In the genomic region with DNA sequence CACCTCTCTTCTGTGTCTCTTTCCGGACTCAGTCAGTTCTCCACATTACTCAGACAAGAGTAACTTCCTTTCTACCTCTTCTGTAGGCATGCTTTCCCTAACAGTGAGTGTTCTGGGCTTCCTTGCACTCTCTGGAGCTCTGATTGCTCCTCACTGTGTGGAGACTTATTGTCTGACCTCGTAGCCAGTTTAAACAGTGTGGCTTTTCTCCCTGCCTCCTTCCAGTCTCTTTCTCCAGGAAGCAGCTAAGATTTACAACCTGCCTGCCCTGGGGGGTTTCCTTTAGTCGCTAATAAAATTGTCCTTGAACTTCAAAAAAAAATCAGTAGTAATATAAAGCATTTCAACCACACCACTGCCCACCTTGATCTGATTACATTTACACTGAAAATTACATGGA, we compare ENCODE assay signal across 34 mouse cellular contexts. TPM values are rescaled to one million over a fixed set of nuclear protein-coding genes. Genes with fewer than 3 reads are reported as not detected.
DNase-seq lines count a peak whose midpoint lies in the region; ATAC-seq and TF ChIP-seq lines count a peak whose summit lies in the region.
"Had no signal": no experiment of that assay in that cellular context is flagged by ENCODE, and none has a peak within 500 bp of the region (broad histone marks: within the 10 kb centered on the region; RNA-seq: fewer than 3 reads in every experiment).

No protein-coding gene starts in this region.

- TF ChIP-seq CTCF in CH12.LX (conservative IDR thresholded peaks at IDR 0.05 in 1 of 2, IDR thresholded peaks at IDR 0.05 in 1 of 2; ENCODE audit: low read depth in 2 of 2, low read length in 2 of 2): no peak

- peak; percentile 56; the same call in 1 of the 2 replicates for ATAC-seq in kidney, embryonic 14.5 days (ENCODE audit: low FRiP score, low TSS enrichment)
- ATAC-seq in limb, embryonic 12.5 days (ENCODE audit: insufficient number of reproducible peaks, insufficient read depth, low FRiP score, low TSS enrichment, low read depth): peak; percentile 67
- ATAC-seq in forebrain, embryonic 12.5 days (ENCODE audit: low FRiP score): no peak
- ATAC-seq: CD4-positive, CD25-positive, alpha-beta regulatory T cell, adult 4 months; forebrain, embryonic 16.5 days; intestine, embryonic 15.5 days; lung, postnatal 0 days; midbrain, embryonic 13.5 days had no signal

- H3K79me2 ChIP-seq in CH12.LX (replicated peaks; ENCODE audit: control insufficient read depth, extremely low read depth, insufficient read depth, poor library complexity, severe bottlenecking): no peaks in the 10 kb centered on the region

- peak overlapping the region; percentile 37; the same call in 1 of the 2 replicates for H3K27ac ChIP-seq in kidney, embryonic 14.5 days (ENCODE audit: low read depth, low read length)
- H3K27ac ChIP-seq in CH12.LX (ENCODE audit: insufficient read depth, low read depth): peak overlapping the region; percentile 13; the same call in 1 of the 2 replicates
- peak overlapping the region; percentile 86 for H3K27ac ChIP-seq in limb, embryonic 12.5 days
- no peak overlapping the region for H3K27ac ChIP-seq in forebrain, embryonic 12.5 days
- H3K27ac ChIP-seq: embryonic facial prominence, embryonic 12.5 days; forebrain, embryonic 10.5 days; heart, adult 2 months; hindbrain, embryonic 15.5 days; intestine, embryonic 15.5 days; layer of hippocampus, adult 2 months; left cerebral cortex, adult 2 months; midbrain, embryonic 13.5 days; neural tube, embryonic 13.5 days had no signal

- no peak for DNase-seq in kidney, postnatal 4 days
- DNase-seq in CH12.LX (ENCODE audit: extremely low read depth): no peak
- peak; percentile 90 for DNase-seq in forelimb bud, embryonic 11.5 days (ENCODE audit: low read depth, low spot score)
- no peak for DNase-seq in lung, adult 18-20 months
- DNase-seq in cerebellum, adult 9-11 months: no peak
- DNase-seq: adrenal gland, postnatal 36 days; cerebellum, adult 2 months; cerebellum, postnatal 36 days; heart, adult 2 months; kidney, adult 9 months; lung, postnatal 4 days; thymus, adult 2 months; thymus, postnatal 4 days had no signal

- peaks cover 3% of the 10 kb centered on the region; the same call in 1 of the 2 replicates for H3K4me1 ChIP-seq in kidney, embryonic 14.5 days (ENCODE audit: control insufficient read depth, insufficient read depth, low read length)
- peaks cover 13 to 68% of the 10 kb centered on the region in 2 experiments for H3K4me1 ChIP-seq in CH12.LX (ENCODE audit: control insufficient read depth in 1 of 2, insufficient read depth in 2 of 2)
- peaks cover 22% of the 10 kb centered on the region for H3K4me1 ChIP-seq in limb, embryonic 12.5 days (replicated peaks)
- H3K4me1 ChIP-seq in forebrain, embryonic 12.5 days: no peaks in the 10 kb centered on the region
- H3K4me1 ChIP-seq: forebrain, embryonic 10.5 days; heart, embryonic 12.5 days; hindbrain, embryonic 15.5 days; intestine, embryonic 15.5 days; midbrain, embryonic 13.5 days had no signal

- no peak for TF ChIP-seq POLR2A in CH12.LX (IDR thresholded peaks at IDR 0.05; ENCODE audit: low read depth, low read length)

- 13% methylated on average over 3 of the region's 3 CpGs for WGBS in kidney, embryonic 14.5 days
- WGBS in limb, embryonic 12.5 days: 13% methylated on average over 3 of the region's 3 CpGs
- 70% methylated on average over 3 of the region's 3 CpGs for WGBS in forebrain, embryonic 12.5 days

- H3K27me3 ChIP-seq in kidney, embryonic 14.5 days (ENCODE audit: control insufficient read depth, insufficient read depth, low read length): no peaks in the 10 kb centered on the region
- H3K27me3 ChIP-seq in CH12.LX (replicated peaks): no peaks in the 10 kb centered on the region
- H3K27me3 ChIP-seq in limb, embryonic 12.5 days: no peaks in the 10 kb centered on the region
- H3K27me3 ChIP-seq in forebrain, embryonic 12.5 days: no peaks in the 10 kb centered on the region
- H3K27me3 ChIP-seq: embryonic facial prominence, embryonic 12.5 days; hindbrain, embryonic 15.5 days; intestine, embryonic 15.5 days; megakaryocyte, embryonic 14.5 days; midbrain, embryonic 13.5 days; neural tube, embryonic 13.5 days had no signal

- in situ Hi-C loops in CH12.LX (cut with MboI; ENCODE audit: low pct_ligation_motif_present, low pct_unique_long_range_greater_than_20kb, low sequenced_read_pairs): no loop called here

- no peak for TF ChIP-seq RAD21 in CH12.LX (IDR thresholded peaks at IDR 0.05; ENCODE audit: low read depth, low read length)

- no peak for TF ChIP-seq EP300 in CH12.LX (IDR thresholded peaks at IDR 0.05; ENCODE audit: low read length)

- 0 out of 2 replicates have a peak overlapping the region, but pooled peaks have one; percentile 7 for H3K9ac ChIP-seq in kidney, embryonic 14.5 days (ENCODE audit: low read depth, low read length)
- H3K9ac ChIP-seq in CH12.LX (ENCODE audit: insufficient read depth, low read depth): no peak overlapping the region
- no peak overlapping the region for H3K9ac ChIP-seq in limb, embryonic 12.5 days (replicated peaks)
- H3K9ac ChIP-seq in forebrain, embryonic 12.5 days: no peak overlapping the region
- H3K9ac ChIP-seq: embryonic facial prominence, embryonic 12.5 days; heart, embryonic 12.5 days; hindbrain, embryonic 15.5 days; intestine, embryonic 15.5 days; midbrain, embryonic 13.5 days; neural tube, embryonic 13.5 days had no signal

- H3K4me2 ChIP-seq in kidney, embryonic 14.5 days (replicated peaks; ENCODE audit: low read depth, low read length): no peak overlapping the region
- H3K4me2 ChIP-seq in CH12.LX (ENCODE audit: insufficient read depth, low read depth, poor library complexity, severe bottlenecking): no peak overlapping the region
- H3K4me2 ChIP-seq in limb, embryonic 12.5 days: peak overlapping the region; percentile 7; the same call in 1 of the 2 replicates
- no peak overlapping the region for H3K4me2 ChIP-seq in forebrain, embryonic 12.5 days
- H3K4me2 ChIP-seq: embryonic facial prominence, embryonic 12.5 days; heart, embryonic 12.5 days; hindbrain, embryonic 15.5 days; intestine, embryonic 15.5 days; liver, embryonic 11.5 days; midbrain, embryonic 13.5 days; neural tube, embryonic 13.5 days had no signal

- H3K36me3 ChIP-seq in kidney, embryonic 14.5 days (ENCODE audit: control insufficient read depth, insufficient read depth, low read length): no peaks in the 10 kb centered on the region
- no peaks in the 10 kb centered on the region for H3K36me3 ChIP-seq in CH12.LX (replicated peaks in 1 of 2; ENCODE audit: control insufficient read depth in 1 of 2, insufficient read depth in 1 of 2, low read length in 1 of 2)
- no peaks in the 10 kb centered on the region for H3K36me3 ChIP-seq in limb, embryonic 12.5 days
- no peaks in the 10 kb centered on the region for H3K36me3 ChIP-seq in forebrain, embryonic 12.5 days (replicated peaks)
- H3K36me3 ChIP-seq: embryonic facial prominence, embryonic 12.5 days; forebrain, embryonic 10.5 days; heart, embryonic 12.5 days; hindbrain, embryonic 15.5 days; intestine, embryonic 15.5 days; midbrain, embryonic 13.5 days; neural tube, embryonic 13.5 days had no signal

- H3K4me3 ChIP-seq in kidney, embryonic 14.5 days (ENCODE audit: low read length): no peak overlapping the region
- no peak overlapping the region for H3K4me3 ChIP-seq in CH12.LX (replicated peaks in 1 of 3; ENCODE audit: low read depth in 2 of 3, low read length in 2 of 3, poor library complexity in 1 of 3)
- no peak overlapping the region for H3K4me3 ChIP-seq in limb, embryonic 12.5 days (replicated peaks)
- H3K4me3 ChIP-seq in forebrain, embryonic 12.5 days (replicated peaks): no peak overlapping the region
- H3K4me3 ChIP-seq: embryonic facial prominence, embryonic 12.5 days; forebrain, embryonic 10.5 days; heart, adult 2 months; heart, embryonic 12.5 days; hindbrain, embryonic 15.5 days; intestine, embryonic 15.5 days; layer of hippocampus, adult 2 months; left cerebral cortex, adult 2 months; megakaryocyte, embryonic 14.5 days; midbrain, embryonic 13.5 days; neural tube, embryonic 13.5 days had no signal

- dilution Hi-C loops in CH12.LX (cut with MboI; ENCODE audit: extremely low pct_ligation_motif_present, extremely low pct_unique_long_range_greater_than_20kb, low sequenced_read_pairs): no loop called here

- no peaks in the 10 kb centered on the region for H3K9me3 ChIP-seq in kidney, embryonic 14.5 days (ENCODE audit: control insufficient read depth, low read length)
- no peaks in the 10 kb centered on the region for H3K9me3 ChIP-seq in CH12.LX (replicated peaks; ENCODE audit: low read length)
- no peaks in the 10 kb centered on the region for H3K9me3 ChIP-seq in limb, embryonic 12.5 days
- H3K9me3 ChIP-seq in forebrain, embryonic 12.5 days: no peaks in the 10 kb centered on the region
- H3K9me3 ChIP-seq: embryonic facial prominence, embryonic 12.5 days; forebrain, embryonic 10.5 days; heart, embryonic 12.5 days; hindbrain, embryonic 15.5 days; intestine, embryonic 15.5 days; megakaryocyte, embryonic 14.5 days; midbrain, embryonic 13.5 days; neural tube, embryonic 13.5 days had no signal

TF ChIP-seq in CH12.LX, 34 proteins besides CTCF, POLR2A, EP300 and RAD21 (continues in another document):
- TF ChIP-seq MAX (IDR thresholded peaks at IDR 0.05; ENCODE audit: low read length): no peak
- TF ChIP-seq BHLHE40 (IDR thresholded peaks at IDR 0.05; ENCODE audit: low read depth, low read length): no peak
- TF ChIP-seq TCF12 (IDR thresholded peaks at IDR 0.05; ENCODE audit: low read depth, low read length): no peak

RNA-seq across cellular contexts. Expression of a gene that starts 7.6 kb away (rescaled TPM):
- not detected in 2 replicates for polyA plus RNA-seq in kidney, embryonic 14.5 days (2014; fragmentation: Nextera tagmentation; extraction: Ambion mirVana)
- 1.4 and 2.0 TPM in 2 replicates for total RNA-seq in CH12.LX (2012; rRNA removed)
- 4.7 and 6.0 TPM in 2 replicates for total RNA-seq in CH12.LX (2014; rRNA removed)
- polyA plus RNA-seq in CH12.LX (2012; ENCODE audit: insufficient read length, low read depth): 2.8 and 3.7 TPM in 2 replicates
- polyA plus RNA-seq in limb, embryonic 12.5 days (2016; fragmentation: Nextera tagmentation; extraction: Ambion mirVana): not detected in 2 replicates
- polyA plus RNA-seq in forebrain, embryonic 12.5 days (2016; fragmentation: Nextera tagmentation; extraction: Ambion mirVana): 0.18 and 0.32 TPM in 2 replicates
- total RNA-seq: gastrocnemius, postnatal 4 days; heart, adult 2 months; hematopoietic stem cell, adult 5-6 weeks; left cerebral cortex, adult 2 months had no signal
- polyA plus RNA-seq: forebrain, embryonic 10.5 days; heart, embryonic 12.5 days; heart, postnatal 0 days; intestine, embryonic 15.5 days; liver, embryonic 11.5 days; liver, embryonic 16.5 days; lung, postnatal 0 days had no signal

RNA-seq across cellular contexts. Expression of a gene that starts 18.3 kb away (rescaled TPM):
- 67.7 and 110 TPM in 2 replicates for polyA plus RNA-seq in kidney, embryonic 14.5 days (2014; fragmentation: Nextera tagmentation; extraction: Ambion mirVana)
- total RNA-seq in CH12.LX (2012; rRNA removed): 148 and 170 TPM in 2 replicates
- 291 and 317 TPM in 2 replicates for total RNA-seq in CH12.LX (2014; rRNA removed)
- 228 and 240 TPM in 2 replicates for polyA plus RNA-seq in CH12.LX (2012; ENCODE audit: insufficient read length, low read depth)
- polyA plus RNA-seq in limb, embryonic 12.5 days (2016; fragmentation: Nextera tagmentation; extraction: Ambion mirVana): 74.6 and 76.3 TPM in 2 replicates
- polyA plus RNA-seq in forebrain, embryonic 12.5 days (2016; fragmentation: Nextera tagmentation; extraction: Ambion mirVana): 68.7 and 70.6 TPM in 2 replicates

RNA-seq across cellular contexts. Expression of a gene that starts 50.1 kb away (rescaled TPM):
- 22.4 and 29.4 TPM in 2 replicates for polyA plus RNA-seq in kidney, embryonic 14.5 days (2014; fragmentation: Nextera tagmentation; extraction: Ambion mirVana)
- total RNA-seq in CH12.LX (2012; rRNA removed): 4.1 and 6.5 TPM in 2 replicates
- total RNA-seq in CH12.LX (2014; rRNA removed): 2.1 and 2.9 TPM in 2 replicates
- 9.9 and 13.8 TPM in 2 replicates for polyA plus RNA-seq in CH12.LX (2012; ENCODE audit: insufficient read length, low read depth)
- 27.1 and 30.6 TPM in 2 replicates for polyA plus RNA-seq in limb, embryonic 12.5 days (2016; fragmentation: Nextera tagmentation; extraction: Ambion mirVana)
- 34.4 and 37.5 TPM in 2 replicates for polyA plus RNA-seq in forebrain, embryonic 12.5 days (2016; fragmentation: Nextera tagmentation; extraction: Ambion mirVana)
